Mouse (Mus musculus): ENCODE measurements around the gene Vmn1r29.
"Not testable (repeated sequence)": the region's sequence is repeated elsewhere in the genome, so short reads cannot be mapped to it uniquely, and the experiment has no call there.

Vmn1r29 gene

GRCm38 (mm10) chr6:58301249-58301648, at the start of gene Vmn1r29:
Vmn1r29 (plus strand) TSS chr6:58301549.
- DNase-seq (ENCODE audit: low read depth) = no peak

GRCm38 (mm10) chr6:58261737-58262136, 39.6 kb upstream of the Vmn1r29 start, which contains the start of gene Vmn1r28:
Vmn1r28 (plus strand) TSS chr6:58262037.
- no peak for DNase-seq (ENCODE audit: low read depth)

GRCm38 (mm10) chr6:58279661-58280060, 21.7 kb upstream of the Vmn1r29 start:
- peak; percentile 0 for DNase-seq (ENCODE audit: low read depth)

- DNase-seq (ENCODE audit: low read depth) = no peak
Observed at GRCm38 (mm10) chr6:58292201-58292600, 9.1 kb upstream of the Vmn1r29 start.

GRCm38 (mm10) chr6:58298511-58298910, 2.8 kb upstream of the Vmn1r29 start:
- DNase-seq (ENCODE audit: low read depth) = not testable (repeated sequence)

- not testable (repeated sequence) for DNase-seq (ENCODE audit: low read depth)
Observed at GRCm38 (mm10) chr6:58330686-58331085, 29.3 kb downstream of the Vmn1r29 start.

Data from c-Kit-positive CD71-negative TER-119-negative erythroid progenitor cells, embryonic 14.5 days (primary cell).